In the genomic region with DNA sequence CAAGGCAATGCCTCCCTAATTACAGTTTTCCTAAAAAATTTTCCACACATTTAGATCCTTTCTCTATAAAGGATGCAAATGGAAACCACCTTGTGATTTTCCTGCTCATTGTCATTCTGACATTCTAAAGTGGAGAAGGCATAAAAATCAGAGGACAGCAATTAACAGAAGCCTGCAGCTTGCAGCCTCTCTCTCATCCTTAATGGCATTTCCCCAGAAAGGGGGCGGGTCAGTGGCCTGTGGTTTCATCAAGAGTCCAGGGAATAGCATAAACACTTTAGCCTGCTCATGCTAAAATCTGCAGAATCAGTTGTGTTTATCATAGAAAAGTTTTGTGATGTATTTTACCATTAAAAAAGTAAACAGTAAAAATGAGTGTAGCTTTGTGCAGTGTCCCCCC, we compare ENCODE assay signal across 27 mouse cellular contexts.
A peak's percentile ranks its signal among the peaks of the same experiment; 100 is the strongest.
DNase-seq lines count a peak whose midpoint lies in the region; ATAC-seq and TF ChIP-seq lines count a peak whose summit lies in the region.
"Had no signal": no experiment of that assay in that cellular context is flagged by ENCODE, and none has a peak within 500 bp of the region (broad histone marks: within the 10 kb centered on the region; RNA-seq: fewer than 3 reads in every experiment).

No protein-coding gene starts in this region.

- peak; percentile 6 for DNase-seq in forebrain, embryonic 14.5 days (ENCODE audit: low spot score)
- no peak for DNase-seq in forebrain, postnatal 0 days
- DNase-seq in lung, embryonic 14.5 days, result peak; percentile 68
- DNase-seq in lung, postnatal 4 days, result no peak
- DNase-seq in Muller cell, postnatal 12 days (ENCODE audit: inconsistent ontology term), result peak; percentile 70
- no peak for DNase-seq in gastrocnemius, adult 18-20 months (ENCODE audit: low spot score)
- DNase-seq in midbrain, embryonic 10.5 days (ENCODE audit: low spot score), result no peak
- DNase-seq: adrenal gland, postnatal 25 days; cerebellum, adult 2 months; cerebellum, postnatal 14 days; heart, postnatal 10 days; kidney, adult 8-10 months; kidney, postnatal 36 days; liver, embryonic 13.5 days; lung, adult 2 months; spleen, adult 18-20 months; thymus, adult 18-20 months; thymus, postnatal 25 days had no signal

- TF ChIP-seq CTCF in forebrain, postnatal 0 days (IDR thresholded peaks at IDR 0.05; ENCODE audit: low read depth), result no peak
- TF ChIP-seq CTCF in lung, embryonic 14.5 days (IDR thresholded peaks at IDR 0.05; ENCODE audit: low read depth), result no peak

- no peak overlapping the region for H3K9ac ChIP-seq in forebrain, embryonic 14.5 days (ENCODE audit: low read length)
- H3K9ac ChIP-seq in forebrain, postnatal 0 days, result no peak overlapping the region
- no peak overlapping the region for H3K9ac ChIP-seq in lung, embryonic 14.5 days
- no peak overlapping the region for H3K9ac ChIP-seq in intestine, embryonic 16.5 days (ENCODE audit: low read depth, low read length)
- H3K9ac ChIP-seq: forebrain, embryonic 15.5 days; heart, embryonic 13.5 days; hindbrain, embryonic 14.5 days; limb, embryonic 15.5 days; liver, embryonic 13.5 days; midbrain, embryonic 12.5 days had no signal

- H3K4me1 ChIP-seq in forebrain, embryonic 14.5 days (ENCODE audit: control insufficient read depth, insufficient read depth, low read length), result no peaks in the 10 kb centered on the region
- H3K4me1 ChIP-seq in forebrain, postnatal 0 days (ENCODE audit: insufficient read depth), result no peaks in the 10 kb centered on the region
- no peaks in the 10 kb centered on the region for H3K4me1 ChIP-seq in lung, embryonic 14.5 days (ENCODE audit: insufficient read depth)
- H3K4me1 ChIP-seq in intestine, embryonic 16.5 days (ENCODE audit: control insufficient read depth, insufficient read depth, low read length), result 0 out of 2 replicates have a peak, but pooled peaks cover 4% of the 10 kb centered on the region
- H3K4me1 ChIP-seq in midbrain, embryonic 10.5 days, result no peaks in the 10 kb centered on the region
- H3K4me1 ChIP-seq: forebrain, embryonic 15.5 days; limb, embryonic 10.5 days; limb, embryonic 15.5 days; liver, embryonic 13.5 days; midbrain, embryonic 12.5 days had no signal

- H3K36me3 ChIP-seq in forebrain, embryonic 14.5 days (ENCODE audit: control insufficient read depth, insufficient read depth, low read length), result no peaks in the 10 kb centered on the region
- H3K36me3 ChIP-seq in forebrain, postnatal 0 days (ENCODE audit: insufficient read depth), result no peaks in the 10 kb centered on the region
- no peaks in the 10 kb centered on the region for H3K36me3 ChIP-seq in lung, embryonic 14.5 days (ENCODE audit: insufficient read depth)
- no peaks in the 10 kb centered on the region for H3K36me3 ChIP-seq in intestine, embryonic 16.5 days (ENCODE audit: control insufficient read depth, insufficient read depth, low read length)
- H3K36me3 ChIP-seq in midbrain, embryonic 10.5 days, result no peaks in the 10 kb centered on the region
- H3K36me3 ChIP-seq: forebrain, embryonic 15.5 days; heart, embryonic 13.5 days; limb, embryonic 10.5 days; limb, embryonic 15.5 days; liver, embryonic 13.5 days; midbrain, embryonic 12.5 days had no signal

- no peak for ATAC-seq in forebrain, embryonic 14.5 days
- ATAC-seq in forebrain, postnatal 0 days, result no peak
- ATAC-seq in lung, embryonic 14.5 days (ENCODE audit: insufficient read depth), result peak; percentile 81
- ATAC-seq in intestine, embryonic 16.5 days, result peak; percentile 40; the same call in 1 of the 2 replicates
- ATAC-seq: CD4-positive, CD25-positive, alpha-beta regulatory T cell, adult 4 months; forebrain, embryonic 15.5 days had no signal

- no peak overlapping the region for H3K4me3 ChIP-seq in forebrain, embryonic 14.5 days (ENCODE audit: low read depth, low read length)
- H3K4me3 ChIP-seq in forebrain, postnatal 0 days (ENCODE audit: low read depth, low read length), result no peak overlapping the region
- no peak overlapping the region for H3K4me3 ChIP-seq in lung, embryonic 14.5 days (ENCODE audit: low read depth, low read length)
- H3K4me3 ChIP-seq in intestine, embryonic 16.5 days (ENCODE audit: low read length), result no peak overlapping the region
- no peak overlapping the region for H3K4me3 ChIP-seq in midbrain, embryonic 10.5 days
- H3K4me3 ChIP-seq: forebrain, embryonic 15.5 days; heart, embryonic 13.5 days; limb, embryonic 10.5 days; limb, embryonic 15.5 days; liver, embryonic 13.5 days; midbrain, embryonic 12.5 days had no signal

- no peaks in the 10 kb centered on the region for H3K27me3 ChIP-seq in forebrain, embryonic 14.5 days (replicated peaks; ENCODE audit: control insufficient read depth, insufficient read depth, low read length)
- H3K27me3 ChIP-seq in forebrain, postnatal 0 days (ENCODE audit: insufficient read depth, low read length), result no peaks in the 10 kb centered on the region
- no peaks in the 10 kb centered on the region for H3K27me3 ChIP-seq in lung, embryonic 14.5 days (ENCODE audit: insufficient read depth, low read length)
- H3K27me3 ChIP-seq in intestine, embryonic 16.5 days (replicated peaks; ENCODE audit: control insufficient read depth, insufficient read depth, low read length), result no peaks in the 10 kb centered on the region
- no peaks in the 10 kb centered on the region for H3K27me3 ChIP-seq in midbrain, embryonic 10.5 days (ENCODE audit: low read depth, poor library complexity, severe bottlenecking)
- H3K27me3 ChIP-seq: forebrain, embryonic 15.5 days; heart, embryonic 13.5 days; limb, embryonic 15.5 days; liver, embryonic 13.5 days; midbrain, embryonic 12.5 days had no signal

- H3K27ac ChIP-seq in forebrain, embryonic 14.5 days (ENCODE audit: low read depth, low read length), result no peak overlapping the region
- H3K27ac ChIP-seq in forebrain, postnatal 0 days (ENCODE audit: low read depth, low read length), result no peak overlapping the region
- no peak overlapping the region for H3K27ac ChIP-seq in lung, embryonic 14.5 days (ENCODE audit: low read depth)
- no peak overlapping the region for H3K27ac ChIP-seq in intestine, embryonic 16.5 days (ENCODE audit: low read length)
- no peak overlapping the region for H3K27ac ChIP-seq in midbrain, embryonic 10.5 days (replicated peaks)
- H3K27ac ChIP-seq: forebrain, embryonic 15.5 days; heart, embryonic 13.5 days; hindbrain, embryonic 14.5 days; limb, embryonic 10.5 days; limb, embryonic 15.5 days; liver, embryonic 13.5 days; midbrain, embryonic 12.5 days; stomach, postnatal 0 days had no signal

- H3K4me2 ChIP-seq in forebrain, embryonic 14.5 days (ENCODE audit: low read length), result no peak overlapping the region
- H3K4me2 ChIP-seq in forebrain, postnatal 0 days (ENCODE audit: low read depth), result no peak overlapping the region
- no peak overlapping the region for H3K4me2 ChIP-seq in lung, embryonic 14.5 days
- no peak overlapping the region for H3K4me2 ChIP-seq in intestine, embryonic 16.5 days (ENCODE audit: low read depth, low read length)
- H3K4me2 ChIP-seq: forebrain, embryonic 15.5 days; heart, embryonic 13.5 days; hindbrain, embryonic 14.5 days; limb, embryonic 15.5 days; liver, embryonic 13.5 days; midbrain, embryonic 12.5 days had no signal

- H3K9me3 ChIP-seq in forebrain, embryonic 14.5 days (replicated peaks; ENCODE audit: control insufficient read depth, low read length), result no peaks in the 10 kb centered on the region
- no peaks in the 10 kb centered on the region for H3K9me3 ChIP-seq in forebrain, postnatal 0 days (ENCODE audit: low read length)
- no peaks in the 10 kb centered on the region for H3K9me3 ChIP-seq in lung, embryonic 14.5 days (ENCODE audit: low read depth, low read length)
- H3K9me3 ChIP-seq in intestine, embryonic 16.5 days (ENCODE audit: control insufficient read depth, low read length), result no peaks in the 10 kb centered on the region
- no peaks in the 10 kb centered on the region for H3K9me3 ChIP-seq in midbrain, embryonic 10.5 days (replicated peaks)
- H3K9me3 ChIP-seq: forebrain, embryonic 15.5 days; heart, embryonic 13.5 days; limb, embryonic 10.5 days; limb, embryonic 15.5 days; liver, embryonic 13.5 days; midbrain, embryonic 12.5 days had no signal

- WGBS in forebrain, embryonic 14.5 days, result 53% methylated on average over 1 of the region's 1 CpGs
- WGBS in forebrain, postnatal 0 days, result 70% methylated on average over 1 of the region's 1 CpGs
- WGBS in lung, embryonic 14.5 days, result 38% methylated on average over 1 of the region's 1 CpGs
- 53% methylated on average over 1 of the region's 1 CpGs for WGBS in intestine, embryonic 16.5 days
- WGBS in midbrain, embryonic 10.5 days, result 88% methylated on average over 1 of the region's 1 CpGs

Comparison
In these comparisons a context has a peak if more than half of its experiments do, and no peak if none do; other contexts are left out.
1. DNase-seq: peak in forebrain, embryonic 14.5 days (single experiment), lung, embryonic 14.5 days (single experiment) and Muller cell, postnatal 12 days (single experiment); none in forebrain, postnatal 0 days (single experiment), lung, postnatal 4 days (0 of 2), gastrocnemius, adult 18-20 months (single experiment) and midbrain, embryonic 10.5 days (single experiment).
2. ATAC-seq: peak in lung, embryonic 14.5 days (single experiment) and intestine, embryonic 16.5 days (single experiment); none in forebrain, embryonic 14.5 days (single experiment) and forebrain, postnatal 0 days (single experiment).